Mouse (Mus musculus) liver, adult 2 months (tissue): ENCODE measurements around the gene Serpinb6b. TPM values are rescaled to one million over a fixed set of nuclear protein-coding genes. Genes with fewer than 3 reads are reported as not detected.
A peak's percentile ranks its signal among the peaks of the same experiment; 100 is the strongest.

Experiments used
- DNase-seq: peaks from one replicate; pipeline ENCODE4 v3.0.0-alpha.2; 2011; ENCODE audit warnings: low read depth, low spot score; ENCODE audit errors: extremely low read depth
- H3K27ac ChIP-seq: fragments of 200-500 bp; replicated peaks from 2 replicates; pipeline ENCODE4 v1.5.1; 2012; ENCODE audit warnings: low read depth, mild to moderate bottlenecking, control low read depth, inconsistent platforms, low read length; ENCODE audit not compliant: insufficient read depth
- H3K27me3 ChIP-seq: fragments of 200-500 bp; 2 replicates; pipeline ENCODE4 v1.6.1; 2012; ENCODE audit warnings: mild to moderate bottlenecking, moderate library complexity, low read length, inconsistent platforms; ENCODE audit not compliant: control insufficient read depth, insufficient read depth
- H3K36me3 ChIP-seq: fragments of 200-500 bp; 2 replicates; pipeline ENCODE4 v1.6.1; 2012; ENCODE audit warnings: low read length, inconsistent platforms; ENCODE audit not compliant: control insufficient read depth, insufficient read depth
- H3K4me1 ChIP-seq: fragments of 200-500 bp; 2 replicates; pipeline ENCODE4 v1.6.1; 2011; ENCODE audit warnings: low read length; ENCODE audit not compliant: control insufficient read depth, insufficient read depth
- H3K4me3 ChIP-seq: fragments of 200-500 bp; 2 replicates; pipeline ENCODE4 v1.5.1; 2011; ENCODE audit warnings: low read depth, mild to moderate bottlenecking, control low read depth, low read length, moderate library complexity; ENCODE audit not compliant: insufficient read depth
- H3K79me2 ChIP-seq: fragments of 200-500 bp; 2 replicates; pipeline ENCODE4 v1.6.1; 2012; ENCODE audit warnings: inconsistent platforms, mild to moderate bottlenecking, low read length, moderate library complexity; ENCODE audit not compliant: control insufficient read depth, insufficient read depth
- H3K9ac ChIP-seq: fragments of 200-500 bp; 2 replicates; pipeline ENCODE4 v1.6.1; 2012; ENCODE audit warnings: low read depth, mild to moderate bottlenecking, control low read depth, inconsistent platforms, low read length
- CTCF ChIP-seq: fragments of 200-500 bp; IDR thresholded peaks from 2 replicates; pipeline ENCODE4 v1.5.1; 2011; ENCODE audit warnings: low read depth, low read length, control low read depth
- POLR2A ChIP-seq: fragments of 200-500 bp; IDR thresholded peaks from 2 replicates; pipeline ENCODE4 v1.6.1; 2011; ENCODE audit warnings: low read length, control low read depth; ENCODE audit not compliant: insufficient read depth; ENCODE audit errors: extremely low read depth
- WGBS: fragments of 180-500 bp; shearing (Covaris S2); methylation state at CpG from one replicate; pipeline ENCODE4 v1.1.7; 2018; 5-methylcytosine and 5-hydroxymethylcytosine counted together
- polyA plus RNA-seq: library from polyadenylated mRNA; depleted of rRNA; stranded (reverse); fragments of >200 nt; gene quantifications from 2 replicates; pipeline ENCODE4 v1.2.3, GENCODE M21; 2012
- total RNA-seq: library from RNA; depleted of rRNA; stranded (reverse); fragments of >200 nt; gene quantifications from 2 replicates; pipeline ENCODE4 v1.2.3, GENCODE M21; 2014

Gene Serpinb6b
- total and polyA plus RNA-seq, 2 experiments = 0.33 to 2.7 TPM

GRCm38 (mm10) chr13:32970776-32971175, 5.8 kb downstream of the Serpinb6b start:
- H3K27ac ChIP-seq = no peak overlapping the region
- H3K9ac ChIP-seq = no peak overlapping the region
- peak; percentile 16 for DNase-seq
- TF ChIP-seq POLR2A (no peak), CTCF (no peak)
- no peaks in the 10 kb centered on the region for H3K36me3 ChIP-seq
- H3K27me3 ChIP-seq = no peaks in the 10 kb centered on the region
- no peak overlapping the region for H3K4me3 ChIP-seq
- H3K4me1 ChIP-seq = peaks cover 11% of the 10 kb centered on the region
- H3K79me2 ChIP-seq = no peaks in the 10 kb centered on the region
- 97% methylated on average over 3 of the region's 3 CpGs for WGBS

GRCm38 (mm10) chr13:32974268-32974667, 9.3 kb downstream of the Serpinb6b start:
- no peak overlapping the region for H3K27ac ChIP-seq
- H3K4me1 ChIP-seq = peaks cover 8% of the 10 kb centered on the region
- H3K27me3 ChIP-seq = no peaks in the 10 kb centered on the region
- no peak for TF ChIP-seq CTCF
- no peak for TF ChIP-seq POLR2A
- no peaks in the 10 kb centered on the region; the same call in 1 of the 2 replicates for H3K36me3 ChIP-seq
- H3K4me3 ChIP-seq = no peak overlapping the region
- H3K79me2 ChIP-seq = no peaks in the 10 kb centered on the region
- H3K9ac ChIP-seq = no peak overlapping the region
- no peak for DNase-seq
- WGBS = 89% methylated on average over 2 of the region's 2 CpGs

GRCm38 (mm10) chr13:32974889-32975460, 10.0 kb downstream of the Serpinb6b start:
- 47% methylated on average over 3 of the region's 3 CpGs for WGBS
- H3K79me2 ChIP-seq = no peaks in the 10 kb centered on the region
- H3K4me1 ChIP-seq = peaks cover 4% of the 10 kb centered on the region
- DNase-seq = no peak
- no peak overlapping the region for H3K4me3 ChIP-seq
- TF ChIP-seq CTCF (no peak), POLR2A (no peak)
- no peak overlapping the region for H3K9ac ChIP-seq
- no peak overlapping the region for H3K27ac ChIP-seq
- H3K36me3 ChIP-seq = no peaks in the 10 kb centered on the region; the same call in 1 of the 2 replicates
- no peaks in the 10 kb centered on the region for H3K27me3 ChIP-seq

GRCm38 (mm10) chr13:32975710-32976109, 10.7 kb downstream of the Serpinb6b start:
- TF ChIP-seq POLR2A (no peak), CTCF (no peak)
- Histone ChIP-seq H3K4me1 (no peaks in the 10 kb centered on the region), H3K27me3 (no peaks in the 10 kb centered on the region), H3K36me3 (no peaks in the 10 kb centered on the region; the same call in 1 of the 2 replicates), H3K79me2 (no peaks in the 10 kb centered on the region), H3K9ac (no peak overlapping the region), H3K27ac (no peak overlapping the region), H3K4me3 (no peak overlapping the region)
- 59% methylated on average over 2 of the region's 2 CpGs for WGBS
- no peak for DNase-seq

GRCm38 (mm10) chr13:32982556-32983042, 17.6 kb downstream of the Serpinb6b start:
- Histone ChIP-seq H3K9ac (no peak overlapping the region), H3K4me3 (no peak overlapping the region), H3K36me3 (no peaks in the 10 kb centered on the region; the same call in 1 of the 2 replicates), H3K79me2 (no peaks in the 10 kb centered on the region), H3K27me3 (no peaks in the 10 kb centered on the region), H3K4me1 (no peaks in the 10 kb centered on the region), H3K27ac (no peak overlapping the region)
- TF ChIP-seq POLR2A (no peak), CTCF (no peak)
- 78% methylated on average over 4 of the region's 4 CpGs for WGBS
- no peak for DNase-seq

DNA sequence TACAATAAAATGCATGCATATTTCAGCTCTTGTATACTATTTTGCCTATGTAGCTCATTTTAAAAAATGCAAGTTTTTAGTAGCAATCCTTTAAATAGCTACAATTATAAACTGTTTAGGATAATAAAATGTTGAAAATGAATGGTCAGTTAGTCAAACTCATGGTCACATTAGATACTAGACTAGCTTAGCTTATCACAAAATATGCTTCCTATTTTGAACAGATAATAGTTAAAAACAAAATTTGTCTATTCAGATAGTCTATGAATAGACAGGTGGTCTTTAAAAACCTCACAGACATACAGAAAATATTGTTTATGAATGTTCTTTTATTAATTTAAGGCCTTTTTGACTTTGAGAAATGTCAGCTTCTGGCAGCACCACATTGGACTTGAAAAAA, 21.2 kb downstream of the Serpinb6b start:
- DNase-seq = no peak
- no peaks in the 10 kb centered on the region for H3K27me3 ChIP-seq
- no peaks in the 10 kb centered on the region for H3K36me3 ChIP-seq
- H3K4me1 ChIP-seq = no peaks in the 10 kb centered on the region
- no peak overlapping the region for H3K9ac ChIP-seq
- no peak overlapping the region for H3K4me3 ChIP-seq
- TF ChIP-seq POLR2A (no peak), CTCF (no peak)
- no peak overlapping the region for H3K27ac ChIP-seq
- H3K79me2 ChIP-seq = no peaks in the 10 kb centered on the region
